Mouse (Mus musculus): ENCODE results near the gene Smoc1. TPM values are rescaled to one million over a fixed set of nuclear protein-coding genes. Genes with fewer than 3 reads are reported as not detected.

The Smoc1 gene
- total RNA-seq, 4 experiments from 2014 or later, result 0.73 to 2.6 (median 1.8) TPM

GRCm38 (mm10) chr12:81077953-81078646 is 51.5 kb downstream of the Smoc1 start:
- DNase-seq (ENCODE audit: low spot score in 2 of 2), result no peak

- DNase-seq (ENCODE audit: low spot score in 2 of 2), result no peak
Observed at GRCm38 (mm10) chr12:81080345-81080744, 53.7 kb downstream of the Smoc1 start.

- DNase-seq (ENCODE audit: low spot score in 2 of 2), result no peak
Observed at GRCm38 (mm10) chr12:81081031-81081430, 54.4 kb downstream of the Smoc1 start.

- no peak for DNase-seq (ENCODE audit: low spot score in 2 of 2)
Observed at GRCm38 (mm10) chr12:81083146-81083545, 56.5 kb downstream of the Smoc1 start.

GRCm38 (mm10) chr12:81085244-81085643 is 58.6 kb downstream of the Smoc1 start:
- DNase-seq (ENCODE audit: low spot score in 2 of 2), result no peak

- no peak for DNase-seq (ENCODE audit: low spot score in 2 of 2)
Observed at GRCm38 (mm10) chr12:81088131-81088530, 61.5 kb downstream of the Smoc1 start.

- no peak for DNase-seq (ENCODE audit: low spot score in 2 of 2)
Observed at GRCm38 (mm10) chr12:81091641-81092040, 65.0 kb downstream of the Smoc1 start.

GRCm38 (mm10) chr12:81092641-81093040 is 66.0 kb downstream of the Smoc1 start:
- no peak for DNase-seq (ENCODE audit: low spot score in 2 of 2)

- DNase-seq (ENCODE audit: low spot score in 2 of 2), result no peak
Observed at GRCm38 (mm10) chr12:81093211-81093610, 66.6 kb downstream of the Smoc1 start.

- no peak for DNase-seq (ENCODE audit: low spot score in 2 of 2)
Observed at GRCm38 (mm10) chr12:81094766-81095405, 68.3 kb downstream of the Smoc1 start.

- DNase-seq (ENCODE audit: low spot score in 2 of 2), result no peak
Observed at GRCm38 (mm10) chr12:81097267-81097666, 70.7 kb downstream of the Smoc1 start.

- no peak for DNase-seq (ENCODE audit: low spot score in 2 of 2)
Observed at GRCm38 (mm10) chr12:81097738-81098137, 71.1 kb downstream of the Smoc1 start.

- no peak for DNase-seq (ENCODE audit: low spot score in 2 of 2)
Observed at GRCm38 (mm10) chr12:81099161-81099560, 72.6 kb downstream of the Smoc1 start.

GRCm38 (mm10) chr12:81101691-81102090 is 75.1 kb downstream of the Smoc1 start:
- DNase-seq (ENCODE audit: low spot score in 2 of 2), result no peak

GRCm38 (mm10) chr12:81104546-81104945 is 77.9 kb downstream of the Smoc1 start:
- DNase-seq (ENCODE audit: low spot score in 2 of 2), result no peak

GRCm38 (mm10) chr12:81105721-81106633 is 79.4 kb downstream of the Smoc1 start:
- DNase-seq (ENCODE audit: low spot score in 2 of 2), result no peak

GRCm38 (mm10) chr12:81107278-81108100 is 80.9 kb downstream of the Smoc1 start:
- DNase-seq (ENCODE audit: low spot score in 2 of 2), result no peak

GRCm38 (mm10) chr12:81108600-81109011 is 82.0 kb downstream of the Smoc1 start:
- DNase-seq (ENCODE audit: low spot score in 2 of 2), result no peak

GRCm38 (mm10) chr12:81110006-81110405 is 83.4 kb downstream of the Smoc1 start:
- DNase-seq (ENCODE audit: low spot score in 2 of 2), result no peak

GRCm38 (mm10) chr12:81112321-81112720 is 85.7 kb downstream of the Smoc1 start:
- no peak for DNase-seq (ENCODE audit: low spot score in 2 of 2)

GRCm38 (mm10) chr12:81120301-81120700 is 93.7 kb downstream of the Smoc1 start:
- DNase-seq (ENCODE audit: low spot score in 2 of 2), result no peak

Measured in gastrocnemius, adult 8-10 months (tissue).